Mouse (Mus musculus) adipocyte (in vitro differentiated cells): Measurements from ENCODE around the gene H2-Q1.
"Not testable (repeated sequence)": the region's sequence is repeated elsewhere in the genome, so short reads cannot be mapped to it uniquely, and the experiment has no call there.

Source experiments
- DNase-seq: peaks from one replicate; pipeline ENCODE4 v3.0.0-alpha.2; 2016; ENCODE audit warnings: low spot score

The H2-Q1 gene

GRCm38 (mm10) chr17:35342711-35343476 is 22.7 kb downstream of the H2-Q1 start:
- no peak for DNase-seq

GRCm38 (mm10) chr17:35347659-35348058 is 27.5 kb downstream of the H2-Q1 start:
- DNase-seq, result not testable (repeated sequence)

GRCm38 (mm10) chr17:35353275-35353674 is 33.1 kb downstream of the H2-Q1 start:
- DNase-seq, result not testable (repeated sequence)

- DNase-seq, result no peak
Measured at GRCm38 (mm10) chr17:35354071-35354470, 33.9 kb downstream of the H2-Q1 start.

GRCm38 (mm10) chr17:35357086-35357485 is 36.9 kb downstream of the H2-Q1 start:
- DNase-seq, result no peak

GRCm38 (mm10) chr17:35358763-35359469 is 38.7 kb downstream of the H2-Q1 start:
- DNase-seq, result no peak

GRCm38 (mm10) chr17:35359470-35359862 is 39.3 kb downstream of the H2-Q1 start:
- DNase-seq, result no peak
